Mouse (Mus musculus) embryonic facial prominence, embryonic 13.5 days (tissue): ENCODE results near the gene Mycbp2. TPM values are rescaled to one million over a fixed set of nuclear protein-coding genes. Genes with fewer than 3 reads are reported as not detected.
A peak's percentile ranks its signal among the peaks of the same experiment; 100 is the strongest.

Source experiments
- ATAC-seq: fragments of 200-750 bp; cut with Nextera tagmentation; 2 replicates; pipeline ENCODE4 v1.8.0; 2017; ENCODE audit warnings: low read depth; ENCODE audit not compliant: insufficient number of reproducible peaks, insufficient read depth, low FRiP score, low TSS enrichment
- H3K27ac ChIP-seq: fragments of 300-500 bp; sonication (generic); 2 replicates; pipeline ENCODE4 v1.5.1; 2015; ENCODE audit warnings: moderate library complexity, mild to moderate bottlenecking, inconsistent platforms
- H3K27me3 ChIP-seq: fragments of 300-500 bp; sonication (generic); 2 replicates; pipeline ENCODE4 v1.6.1; 2015; ENCODE audit warnings: mild to moderate bottlenecking, inconsistent platforms
- H3K36me3 ChIP-seq: fragments of 300-500 bp; sonication (generic); 2 replicates; pipeline ENCODE4 v1.6.1; 2015; ENCODE audit warnings: mild to moderate bottlenecking, inconsistent platforms
- H3K4me1 ChIP-seq: fragments of 300-500 bp; sonication (generic); 2 replicates; pipeline ENCODE4 v1.6.1; 2015; ENCODE audit warnings: inconsistent platforms
- H3K4me2 ChIP-seq: fragments of 300-500 bp; sonication (generic); 2 replicates; pipeline ENCODE4 v1.6.1; 2015; ENCODE audit warnings: moderate library complexity, mild to moderate bottlenecking, inconsistent platforms
- H3K4me3 ChIP-seq: fragments of 300-500 bp; sonication (generic); 2 replicates; pipeline ENCODE4 v1.5.1; 2015; ENCODE audit warnings: mild to moderate bottlenecking, inconsistent platforms
- H3K9ac ChIP-seq: fragments of 300-500 bp; sonication (generic); 2 replicates; pipeline ENCODE4 v1.6.1; 2015; ENCODE audit warnings: mild to moderate bottlenecking, inconsistent platforms
- H3K9me3 ChIP-seq: fragments of 300-500 bp; sonication (generic); 2 replicates; pipeline ENCODE4 v1.6.1; 2016; ENCODE audit warnings: inconsistent platforms
- WGBS: fragments of 180-500 bp; shearing (Covaris S2); methylation state at CpG from one replicate; pipeline ENCODE4 v1.1.7; 2015; ENCODE audit warnings: mixed read lengths; 5-methylcytosine and 5-hydroxymethylcytosine counted together
- polyA plus RNA-seq: library from polyadenylated mRNA; unstranded; fragments of >200 nt; fragmentation: Nextera tagmentation; extraction: Ambion mirVana; gene quantifications from 2 replicates; pipeline ENCODE4 v1.2.1, GENCODE M21; 2015

The Mycbp2 gene
- polyA plus RNA-seq, 1 experiment from 2014 or later, result 23.3 TPM

GRCm38 (mm10) chr14:103345858-103346728 is 521 bp downstream of the Mycbp2 start:
- peak; percentile 62 for ATAC-seq
- peaks cover 19% of the 10 kb centered on the region for H3K4me1 ChIP-seq
- under 1% methylated on average over 67 of the region's 83 CpGs for WGBS

GRCm38 (mm10) chr14:103345486-103345857 is 1.1 kb downstream of the Mycbp2 start:
- Histone ChIP-seq H3K4me3 (peak overlapping the region; percentile 81), H3K9ac (peak overlapping the region; percentile 88), H3K4me1 (peaks cover 19% of the 10 kb centered on the region), H3K4me2 (peak overlapping the region; percentile 80), H3K27me3 (peaks cover 4% of the 10 kb centered on the region; the same call in 1 of the 2 replicates), H3K9me3 (no peaks in the 10 kb centered on the region), H3K36me3 (no peaks in the 10 kb centered on the region), H3K27ac (no peak overlapping the region)
- WGBS, result 7% methylated on average over 6 of the region's 6 CpGs
- ATAC-seq, result no peak

More at GRCm38 (mm10) chr14:103345858-103346728, 521 bp downstream of the Mycbp2 start:
- Histone ChIP-seq H3K27me3 (peaks cover 4% of the 10 kb centered on the region; the same call in 1 of the 2 replicates), H3K9me3 (no peaks in the 10 kb centered on the region), H3K4me3 (peak overlapping the region; percentile 81), H3K4me2 (peak overlapping the region; percentile 80), H3K9ac (peak overlapping the region; percentile 88), H3K27ac (peak overlapping the region; percentile 89), H3K36me3 (no peaks in the 10 kb centered on the region)

GRCm38 (mm10) chr14:103345011-103345410 is 1.6 kb downstream of the Mycbp2 start:
- peak overlapping the region; percentile 81 for H3K4me3 ChIP-seq
- WGBS, result 37% methylated on average over 2 of the region's 2 CpGs
- peak overlapping the region; percentile 80 for H3K4me2 ChIP-seq
- H3K4me1 ChIP-seq, result peaks cover 18% of the 10 kb centered on the region
- no peak for ATAC-seq
- no peak overlapping the region for H3K27ac ChIP-seq
- H3K9me3 ChIP-seq, result no peaks in the 10 kb centered on the region
- H3K27me3 ChIP-seq, result peaks cover 3% of the 10 kb centered on the region; the same call in 1 of the 2 replicates
- no peaks in the 10 kb centered on the region for H3K36me3 ChIP-seq
- no peak overlapping the region for H3K9ac ChIP-seq

- no peak overlapping the region for H3K4me3 ChIP-seq
- H3K36me3 ChIP-seq, result no peaks in the 10 kb centered on the region
- ATAC-seq, result no peak
- 77% methylated on average over 5 of the region's 5 CpGs for WGBS
- no peak overlapping the region for H3K4me2 ChIP-seq
- H3K9me3 ChIP-seq, result no peaks in the 10 kb centered on the region
- no peak overlapping the region for H3K27ac ChIP-seq
- H3K27me3 ChIP-seq, result no peaks in the 10 kb centered on the region
- no peak overlapping the region for H3K9ac ChIP-seq
- peaks cover 16% of the 10 kb centered on the region for H3K4me1 ChIP-seq
Measured at GRCm38 (mm10) chr14:103343791-103344190, 2.8 kb downstream of the Mycbp2 start.

GRCm38 (mm10) chr14:103341385-103342294 is 5.0 kb downstream of the Mycbp2 start:
- H3K27me3 ChIP-seq, result no peaks in the 10 kb centered on the region
- no peak overlapping the region for H3K4me2 ChIP-seq
- H3K9ac ChIP-seq, result no peak overlapping the region
- no peak for ATAC-seq
- peaks cover 12% of the 10 kb centered on the region for H3K4me1 ChIP-seq
- no peak overlapping the region for H3K27ac ChIP-seq
- no peaks in the 10 kb centered on the region for H3K36me3 ChIP-seq
- 84% methylated on average over 1 of the region's 1 CpGs for WGBS
- no peak overlapping the region for H3K4me3 ChIP-seq
- H3K9me3 ChIP-seq, result no peaks in the 10 kb centered on the region

- 96% methylated on average over 4 of the region's 4 CpGs for WGBS
- Histone ChIP-seq H3K4me2 (no peak overlapping the region), H3K9me3 (peaks cover 5% of the 10 kb centered on the region; the same call in 1 of the 2 replicates), H3K27me3 (no peaks in the 10 kb centered on the region), H3K4me3 (no peak overlapping the region), H3K9ac (no peak overlapping the region), H3K27ac (no peak overlapping the region), H3K4me1 (no peaks in the 10 kb centered on the region), H3K36me3 (peaks cover 33% of the 10 kb centered on the region)
- ATAC-seq, result no peak
Measured at GRCm38 (mm10) chr14:103312926-103313325, 33.7 kb downstream of the Mycbp2 start.

GRCm38 (mm10) chr14:103296227-103296626 is 50.4 kb downstream of the Mycbp2 start:
- H3K4me1 ChIP-seq, result no peaks in the 10 kb centered on the region
- H3K4me3 ChIP-seq, result no peak overlapping the region
- no peak overlapping the region for H3K27ac ChIP-seq
- no peaks in the 10 kb centered on the region for H3K9me3 ChIP-seq
- WGBS, result 97% methylated on average over 2 of the region's 2 CpGs
- peaks cover 31% of the 10 kb centered on the region for H3K36me3 ChIP-seq
- ATAC-seq, result no peak
- H3K4me2 ChIP-seq, result no peak overlapping the region
- no peaks in the 10 kb centered on the region for H3K27me3 ChIP-seq
- no peak overlapping the region for H3K9ac ChIP-seq

- ATAC-seq, result no peak
Measured at GRCm38 (mm10) chr14:103286650-103287049, 60.0 kb downstream of the Mycbp2 start.

GRCm38 (mm10) chr14:103276667-103277066 is 69.9 kb downstream of the Mycbp2 start:
- ATAC-seq, result no peak
- WGBS, result 89% methylated on average over 4 of the region's 4 CpGs

More at GRCm38 (mm10) chr14:103286650-103287049, 60.0 kb downstream of the Mycbp2 start:
- H3K4me2 ChIP-seq, result no peak overlapping the region
- no peaks in the 10 kb centered on the region for H3K9me3 ChIP-seq
- H3K4me3 ChIP-seq, result no peak overlapping the region
- 74% methylated on average over 2 of the region's 2 CpGs for WGBS
- no peaks in the 10 kb centered on the region for H3K4me1 ChIP-seq
- no peak overlapping the region for H3K27ac ChIP-seq
- H3K9ac ChIP-seq, result no peak overlapping the region
- no peaks in the 10 kb centered on the region for H3K27me3 ChIP-seq
- H3K36me3 ChIP-seq, result peaks cover 22% of the 10 kb centered on the region

GRCm38 (mm10) chr14:103260437-103260836 is 86.2 kb downstream of the Mycbp2 start:
- Histone ChIP-seq H3K4me3 (no peak overlapping the region), H3K27me3 (no peaks in the 10 kb centered on the region), H3K9me3 (no peaks in the 10 kb centered on the region), H3K4me1 (no peaks in the 10 kb centered on the region), H3K4me2 (no peak overlapping the region), H3K9ac (no peak overlapping the region), H3K36me3 (peaks cover 31% of the 10 kb centered on the region), H3K27ac (no peak overlapping the region)
- 96% methylated on average over 2 of the region's 2 CpGs for WGBS
- no peak for ATAC-seq

More at GRCm38 (mm10) chr14:103276667-103277066, 69.9 kb downstream of the Mycbp2 start:
- Histone ChIP-seq H3K4me2 (no peak overlapping the region), H3K27me3 (no peaks in the 10 kb centered on the region), H3K36me3 (peaks cover 14% of the 10 kb centered on the region; the same call in 1 of the 2 replicates), H3K9me3 (no peaks in the 10 kb centered on the region), H3K9ac (no peak overlapping the region), H3K4me3 (no peak overlapping the region), H3K4me1 (no peaks in the 10 kb centered on the region), H3K27ac (no peak overlapping the region)

- H3K4me1 ChIP-seq, result no peaks in the 10 kb centered on the region
- no peak for ATAC-seq
- no peaks in the 10 kb centered on the region for H3K27me3 ChIP-seq
- no peaks in the 10 kb centered on the region for H3K9me3 ChIP-seq
- 92% methylated on average over 2 of the region's 2 CpGs for WGBS
- H3K4me3 ChIP-seq, result no peak overlapping the region
- peaks cover 31% of the 10 kb centered on the region for H3K36me3 ChIP-seq
- H3K9ac ChIP-seq, result no peak overlapping the region
- H3K27ac ChIP-seq, result no peak overlapping the region
- no peak overlapping the region for H3K4me2 ChIP-seq
Measured at GRCm38 (mm10) chr14:103258745-103259144, 87.9 kb downstream of the Mycbp2 start.
